Mouse (Mus musculus) NIH3T3 (cell line): ENCODE data around the gene Gm49661.

Source experiments
- DNase-seq: peaks from one replicate; pipeline ENCODE4 v3.0.0-alpha.2; 2012; ENCODE audit warnings: low read depth

Gm49661 gene

DNA sequence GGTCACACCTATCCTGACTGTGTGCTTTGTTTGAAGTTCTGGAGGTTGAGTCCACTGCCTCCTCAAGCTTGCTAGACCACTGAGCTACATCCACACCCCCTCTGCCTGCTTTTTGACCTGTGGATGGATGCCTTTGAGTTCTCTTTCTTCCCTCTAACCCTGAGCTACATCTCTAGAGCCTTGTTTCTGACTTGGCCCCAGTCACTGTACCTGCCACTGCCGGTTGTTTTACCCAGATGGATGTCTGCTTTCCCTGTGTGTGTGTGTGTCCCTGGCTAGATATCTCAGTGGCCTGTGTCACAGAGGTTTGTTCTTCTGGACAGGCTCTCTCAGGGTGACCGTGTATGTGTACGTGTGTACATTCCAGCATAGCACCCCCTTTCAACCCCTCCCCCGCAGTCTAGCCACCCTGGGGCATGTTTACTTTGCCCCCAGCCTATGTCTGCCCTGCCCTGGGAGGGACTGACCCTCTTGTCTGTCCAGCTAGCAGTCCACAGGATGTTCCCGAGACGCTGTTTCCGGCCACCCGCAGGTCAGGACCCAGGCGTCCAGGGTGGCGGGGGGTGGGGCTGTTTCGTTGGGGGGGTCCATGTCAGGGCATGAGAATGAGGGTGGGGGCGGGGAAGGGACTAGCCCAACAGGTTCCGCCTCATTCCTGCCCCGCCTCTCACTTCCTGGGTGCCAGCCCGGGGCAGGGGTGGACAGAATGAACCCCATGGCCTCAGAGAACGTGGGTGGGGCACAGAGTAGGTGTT is 15.2 kb upstream of the Gm49661 start:
- DNase-seq, result no peak

- DNase-seq, result no peak
These were observed 13.3 kb upstream of the Gm49661 start for GRCm38 (mm10) chr8:84982499-84983011.

DNA sequence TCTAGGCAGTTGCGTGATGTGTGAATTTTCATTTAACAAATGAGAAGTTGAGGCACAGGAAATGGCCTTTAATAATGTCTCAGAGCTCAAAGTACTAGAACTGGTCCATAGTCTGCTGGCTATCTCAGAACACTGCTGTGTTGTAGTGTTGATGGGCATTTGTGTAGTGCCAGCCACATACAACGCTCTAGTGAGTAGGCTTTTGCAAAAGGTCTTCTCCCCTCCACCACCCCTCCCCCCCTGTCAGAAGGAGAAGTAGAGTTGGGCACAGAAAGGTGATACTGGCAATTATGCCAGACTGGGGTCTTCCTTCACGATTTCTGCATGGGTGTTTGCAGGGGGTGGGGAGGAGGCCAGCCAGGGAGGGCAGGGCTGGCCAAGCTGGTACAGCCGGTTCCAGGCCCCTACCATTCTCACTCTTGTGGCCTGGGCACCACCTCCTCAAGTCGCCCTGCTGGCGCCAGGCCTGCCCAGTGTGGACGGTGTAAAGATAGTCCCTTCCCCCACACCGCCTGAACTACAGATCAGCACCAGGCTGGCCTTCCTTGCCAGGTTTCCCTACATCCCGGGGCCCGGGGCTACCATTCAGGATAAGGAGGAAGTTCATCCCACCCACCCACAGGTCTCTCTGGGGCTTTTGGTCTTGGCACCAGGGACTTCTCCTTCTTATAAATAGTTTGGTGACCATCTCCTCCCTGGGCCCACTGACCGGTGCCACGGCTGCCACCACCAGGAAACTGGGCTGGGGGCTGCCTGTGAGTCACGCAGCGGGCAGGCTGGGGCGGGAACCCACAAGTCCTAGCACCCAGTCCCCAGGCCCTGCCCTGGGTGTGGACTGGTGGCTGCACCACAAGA is 12.6 kb upstream of the Gm49661 start:
- no peak for DNase-seq

- DNase-seq, result peak; percentile 94
These were observed 11.6 kb upstream of the Gm49661 start for GRCm38 (mm10) chr8:84980622-84981358.

DNA sequence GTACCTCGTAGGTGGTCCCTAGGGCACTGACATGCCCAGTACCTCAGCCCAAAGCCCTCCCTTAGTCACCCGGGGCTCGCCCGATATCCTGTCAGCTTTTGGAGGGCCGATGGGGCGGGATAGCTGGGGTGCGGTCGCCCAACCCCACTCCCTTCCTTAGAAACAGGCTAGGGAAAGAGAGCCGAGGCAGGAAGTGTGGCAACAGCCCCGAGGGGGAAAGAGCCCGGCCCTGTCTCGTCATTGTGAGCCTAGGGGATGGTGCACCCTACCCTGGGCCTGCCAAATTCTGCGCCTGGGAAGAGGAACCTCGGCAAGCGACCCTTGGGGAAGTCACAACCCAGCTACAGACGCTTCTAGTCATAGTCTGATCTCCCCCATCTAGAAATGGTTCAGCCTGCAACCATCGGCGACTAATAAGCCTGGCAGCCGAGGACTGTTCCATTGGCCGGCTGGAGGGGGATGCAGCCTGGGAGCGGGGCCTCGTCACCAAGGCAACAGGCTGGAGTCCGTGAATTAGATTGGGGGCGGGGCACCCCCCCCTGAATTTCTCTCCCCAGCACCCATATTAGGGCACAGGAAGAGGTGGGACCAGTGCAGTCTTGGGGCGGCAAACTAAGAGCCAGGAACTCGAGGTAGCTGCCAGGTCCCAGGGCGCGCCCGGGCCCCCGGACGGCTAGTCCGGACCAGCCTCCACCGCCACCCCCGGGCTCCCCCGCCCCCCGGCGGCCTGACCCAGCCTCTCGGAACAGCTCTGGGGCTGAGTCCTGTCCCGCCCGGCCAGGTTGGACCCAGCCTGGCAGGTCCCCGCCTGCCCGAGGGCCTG is 10.6 kb upstream of the Gm49661 start:
- DNase-seq, result peak; percentile 97

DNA sequence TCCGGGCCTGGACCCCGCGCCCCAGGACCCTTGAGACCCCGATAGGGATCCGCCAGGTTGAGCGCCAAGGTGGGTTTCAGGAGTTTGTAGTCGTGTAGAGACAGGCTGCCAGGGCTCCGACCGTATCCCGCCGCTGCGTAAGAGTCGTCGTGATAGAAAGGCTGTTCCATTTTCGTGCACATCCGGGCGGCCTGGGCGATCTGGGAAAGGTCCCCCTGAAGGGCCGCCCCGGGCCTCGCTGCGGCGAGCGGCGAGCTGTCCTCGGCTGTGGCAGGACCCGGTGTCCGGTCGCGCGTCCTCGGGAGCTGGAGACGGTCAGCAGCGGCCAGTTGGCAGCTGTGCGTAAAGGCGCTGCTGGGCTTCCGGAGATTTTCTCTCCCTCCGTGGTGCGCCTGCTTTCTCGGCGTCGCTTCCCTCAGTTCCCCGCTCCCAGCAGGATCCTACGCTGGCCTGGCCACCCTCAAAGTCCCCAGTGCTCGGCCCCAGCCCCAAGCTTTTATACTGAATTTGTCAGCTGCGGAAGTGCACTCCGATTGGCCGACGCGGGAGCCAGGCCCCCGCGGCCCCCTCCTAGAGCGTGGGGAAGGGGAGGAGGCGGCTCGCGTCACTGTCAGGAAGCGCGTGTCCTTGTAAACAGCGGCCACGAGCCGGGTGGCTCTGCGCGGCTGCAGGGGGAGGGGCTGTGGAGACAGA is 9.2 kb upstream of the Gm49661 start, which contains the start of gene Junb:
Gene Junb, minus strand, starts transcription at position 471 of the 693 bp plus-strand sequence.
- DNase-seq, result peak; percentile 96

DNA sequence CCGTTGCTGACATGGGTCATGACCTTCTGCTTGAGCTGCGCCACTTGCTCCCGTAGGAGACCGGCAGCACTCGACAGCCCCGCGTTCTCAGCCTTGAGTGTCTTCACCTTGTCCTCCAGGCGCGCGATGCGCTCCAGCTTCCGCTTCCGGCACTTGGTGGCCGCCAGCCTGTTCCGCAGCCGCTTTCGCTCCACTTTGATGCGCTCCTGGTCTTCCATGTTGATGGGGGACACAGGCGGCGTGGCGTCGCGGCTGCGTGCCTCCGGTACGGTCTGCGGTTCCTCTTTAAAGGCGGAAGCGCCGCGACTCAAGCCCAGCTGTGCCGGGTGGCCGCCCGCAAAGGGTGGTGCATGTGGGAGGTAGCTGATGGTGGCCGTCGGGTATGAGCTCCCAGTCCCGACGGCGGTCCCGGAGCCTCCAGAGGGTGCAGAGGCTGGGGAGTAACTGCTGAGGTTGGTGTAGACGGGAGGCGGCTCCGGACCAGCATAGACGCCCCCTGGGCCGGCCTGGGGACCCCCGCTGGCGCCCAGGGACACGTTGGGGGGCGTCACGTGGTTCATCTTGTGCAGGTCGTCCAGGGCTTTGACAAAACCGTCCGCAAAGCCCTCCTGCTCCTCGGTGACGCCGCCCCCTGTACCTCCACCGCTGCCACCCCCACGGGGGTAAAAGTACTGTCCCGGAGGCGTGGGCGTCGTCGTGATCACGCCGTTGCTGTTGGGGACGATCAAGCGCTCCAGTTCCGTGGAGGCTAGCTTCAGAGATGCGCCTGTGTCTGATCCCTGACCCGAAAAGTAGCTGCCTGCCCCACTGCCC is 8.4 kb upstream of the Gm49661 start:
- peak; percentile 65 for DNase-seq

- DNase-seq, result peak; percentile 72
These were observed 7.7 kb upstream of the Gm49661 start for GRCm38 (mm10) chr8:84976763-84977434.

- peak; percentile 97 for DNase-seq
These were observed 7.0 kb upstream of the Gm49661 start for GRCm38 (mm10) chr8:84976031-84976762.

- DNase-seq, result peak; percentile 87
These were observed 6.2 kb upstream of the Gm49661 start for GRCm38 (mm10) chr8:84975434-84975833.

DNA sequence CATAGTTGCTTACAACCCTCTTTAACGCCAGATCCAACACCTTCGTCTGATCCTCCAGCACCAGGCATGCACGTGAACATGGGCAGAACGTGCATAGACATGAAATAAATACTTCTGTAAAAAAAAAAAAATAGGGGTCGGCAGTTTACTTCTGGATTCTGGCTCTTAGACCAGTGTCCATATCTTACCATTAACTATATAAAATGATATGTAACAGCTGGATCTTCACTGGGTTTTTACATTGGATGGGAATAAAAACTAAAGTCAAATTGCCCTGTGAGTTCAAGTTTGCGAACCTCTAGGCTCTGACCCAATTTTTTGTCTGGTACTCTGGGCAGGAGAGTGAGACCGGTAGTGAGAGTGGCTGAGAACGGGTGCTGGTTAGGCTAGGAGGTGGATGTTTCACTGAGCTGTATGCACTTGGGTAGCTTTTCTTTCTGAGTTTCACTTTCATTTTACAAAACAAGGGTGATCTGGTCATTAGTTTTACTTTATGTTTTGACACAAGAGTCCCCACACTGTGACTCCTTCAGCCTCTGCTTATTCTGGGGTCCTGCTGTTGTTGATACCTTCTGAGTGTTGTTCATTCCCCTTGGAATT is 5.4 kb upstream of the Gm49661 start:
- no peak for DNase-seq

GRCm38 (mm10) chr8:84973803-84974542 is 4.7 kb upstream of the Gm49661 start:
- peak; percentile 88 for DNase-seq

- no peak for DNase-seq
These were observed 3.8 kb upstream of the Gm49661 start for GRCm38 (mm10) chr8:84973079-84973478.

- no peak for DNase-seq
These were observed 1.7 kb upstream of the Gm49661 start for GRCm38 (mm10) chr8:84970913-84971312.

DNA sequence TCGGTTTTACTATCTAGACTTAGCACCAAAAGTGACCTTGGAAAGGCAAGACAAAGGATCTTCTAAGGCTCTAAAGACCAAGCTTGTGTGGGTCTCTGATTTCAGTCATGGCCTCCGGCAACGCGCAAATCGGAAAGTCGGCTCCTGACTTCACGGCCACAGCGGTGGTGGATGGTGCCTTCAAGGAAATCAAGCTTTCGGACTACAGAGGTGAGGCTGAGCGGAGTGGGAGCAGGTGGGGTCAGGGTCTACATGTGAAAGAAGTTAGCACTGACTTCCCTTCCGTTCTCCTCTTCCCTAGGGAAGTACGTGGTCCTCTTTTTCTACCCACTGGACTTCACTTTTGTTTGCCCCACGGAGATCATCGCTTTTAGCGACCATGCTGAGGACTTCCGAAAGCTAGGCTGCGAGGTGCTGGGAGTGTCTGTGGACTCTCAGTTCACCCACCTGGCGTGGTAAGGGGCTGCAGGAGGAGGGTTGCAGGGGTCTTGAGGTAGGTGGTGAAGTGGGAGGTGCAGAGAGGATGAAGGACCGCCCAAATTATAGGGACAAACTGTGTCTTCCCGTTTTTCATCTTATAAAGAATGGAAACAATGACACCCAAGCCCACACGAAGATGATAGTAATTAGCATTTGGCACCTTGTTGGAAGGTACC is 1.0 kb upstream of the Gm49661 start:
- no peak for DNase-seq

DNA sequence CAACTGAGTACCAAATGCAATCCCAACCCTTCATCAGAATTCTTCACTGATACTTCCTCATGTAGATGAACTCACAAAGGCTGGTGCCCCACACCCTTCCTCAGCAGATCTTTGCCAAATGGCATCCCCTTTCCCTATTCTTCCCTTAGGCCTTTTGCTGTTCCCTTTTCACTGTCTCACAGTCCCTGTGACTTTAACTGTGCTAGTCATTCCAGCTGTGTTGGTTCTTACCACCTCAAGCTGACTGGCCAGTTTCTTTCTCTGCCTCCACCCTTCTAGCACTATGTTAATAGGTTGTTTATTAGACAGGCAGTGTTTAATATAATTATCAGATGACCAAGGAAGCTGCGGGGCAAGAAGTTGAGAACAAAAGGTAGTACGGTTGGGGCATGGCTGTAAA is 583 bp downstream of the Gm49661 start:
- DNase-seq, result no peak
